Mouse (Mus musculus): Measurements from ENCODE around the gene Pex14.

- no peak for TF ChIP-seq CTCF (IDR thresholded peaks at IDR 0.05)
- no peak for TF ChIP-seq EP300 (IDR thresholded peaks at IDR 0.05)
These were observed 154.2 kb downstream of the Pex14 start for GRCm38 (mm10) chr4:148945476-148945881.

Data from lung, postnatal 0 days (tissue).